Mouse (Mus musculus) liver, embryonic 14.5 days (tissue): ENCODE measurements around the gene Zfp68.

ENCODE experiments used
- CTCF ChIP-seq: IDR thresholded peaks from 2 replicates; pipeline ENCODE4 v1.5.1; 2016; ENCODE audit warnings: antibody characterized with exemption, low read depth, control low read depth
- EP300 ChIP-seq: IDR thresholded peaks from 2 replicates; pipeline ENCODE4 v1.6.1; 2016; ENCODE audit warnings: antibody characterized with exemption, low read depth

GRCm38 (mm10) chr5:138571623-138572022, 47.9 kb downstream of the Zfp68 start:
- TF ChIP-seq CTCF = peak; percentile 61
- TF ChIP-seq EP300 = no peak
